9 mouse cellular contexts compared by ENCODE assay signal in genomic region chr4:46545498-46545897, GRCm38 (mm10). TPM values are rescaled to one million over a fixed set of nuclear protein-coding genes. Genes with fewer than 3 reads are reported as not detected.
DNase-seq lines count a peak whose midpoint lies in the region; ATAC-seq and TF ChIP-seq lines count a peak whose summit lies in the region.
"Had no signal": no experiment of that assay in that cellular context is flagged by ENCODE, and none has a peak within 500 bp of the region (broad histone marks: within the 10 kb centered on the region; RNA-seq: fewer than 3 reads in every experiment).

No protein-coding gene starts in this region.

- peak; percentile 77 for ATAC-seq in lung, embryonic 16.5 days (ENCODE audit: low read depth)
- ATAC-seq in forebrain, embryonic 13.5 days, result no peak
- ATAC-seq: forebrain, embryonic 16.5 days had no signal

- 0 out of 2 replicates have a peak, but pooled peaks have one; percentile 29 for TF ChIP-seq EP300 in ES-Bruce4 (IDR thresholded peaks at IDR 0.05; ENCODE audit: insufficient read depth, low read depth, low read length)

- H3K9me3 ChIP-seq in ES-Bruce4 (replicated peaks; ENCODE audit: control insufficient read depth, insufficient read depth, low read length, poor library complexity, severe bottlenecking), result no peaks in the 10 kb centered on the region
- H3K9me3 ChIP-seq in lung, embryonic 16.5 days (ENCODE audit: control insufficient read depth, low read length), result no peaks in the 10 kb centered on the region
- no peaks in the 10 kb centered on the region; the same call in 1 of the 2 replicates for H3K9me3 ChIP-seq in forebrain, embryonic 13.5 days (replicated peaks)

- 11% methylated on average over 9 of the region's 9 CpGs for WGBS in lung, embryonic 16.5 days
- 11% methylated on average over 9 of the region's 9 CpGs for WGBS in forebrain, embryonic 13.5 days

- no peak overlapping the region for H3K9ac ChIP-seq in ES-Bruce4 (ENCODE audit: low read depth, poor library complexity, severe bottlenecking)
- no peak overlapping the region for H3K9ac ChIP-seq in lung, embryonic 16.5 days (ENCODE audit: low read length)
- no peak overlapping the region for H3K9ac ChIP-seq in forebrain, embryonic 13.5 days

- TF ChIP-seq CTCF in ES-Bruce4 (IDR thresholded peaks at IDR 0.05; ENCODE audit: low read depth, low read length), result peak; percentile 43

- no peaks in the 10 kb centered on the region for H3K27me3 ChIP-seq in ES-Bruce4 (ENCODE audit: control insufficient read depth, insufficient read depth, low read length, poor library complexity, severe bottlenecking)
- H3K27me3 ChIP-seq in lung, embryonic 16.5 days (ENCODE audit: control insufficient read depth, insufficient read depth, low read depth, low read length), result no peaks in the 10 kb centered on the region
- no peaks in the 10 kb centered on the region for H3K27me3 ChIP-seq in forebrain, embryonic 13.5 days

- no peak overlapping the region for H3K4me3 ChIP-seq in ES-Bruce4 (ENCODE audit: low read depth, low read length)
- H3K4me3 ChIP-seq in lung, embryonic 16.5 days (ENCODE audit: low read length), result no peak overlapping the region
- no peak overlapping the region for H3K4me3 ChIP-seq in forebrain, embryonic 13.5 days

- peak; percentile 23 for DNase-seq in R1 (ENCODE audit: low read depth, low spot score)
- DNase-seq in kidney, adult 18-20 months, result peak; percentile 21
- DNase-seq in thymus, postnatal 10 days (ENCODE audit: low spot score in 2 of 2), result no peak
- DNase-seq in retina, postnatal 1 day, result no peak
- DNase-seq: thymus, postnatal 25 days had no signal

- H3K27ac ChIP-seq in ES-Bruce4 (ENCODE audit: insufficient read depth, low read length), result no peak overlapping the region
- H3K27ac ChIP-seq in lung, embryonic 16.5 days (ENCODE audit: low read length), result no peak overlapping the region
- no peak overlapping the region for H3K27ac ChIP-seq in forebrain, embryonic 13.5 days

- no peaks in the 10 kb centered on the region for H3K4me1 ChIP-seq in ES-Bruce4 (ENCODE audit: control insufficient read depth, insufficient read depth, low read length)
- H3K4me1 ChIP-seq in lung, embryonic 16.5 days (replicated peaks; ENCODE audit: control insufficient read depth, insufficient read depth, low read length), result no peaks in the 10 kb centered on the region
- 0 out of 2 replicates have a peak, but pooled peaks cover 7% of the 10 kb centered on the region for H3K4me1 ChIP-seq in forebrain, embryonic 13.5 days

- no peak for TF ChIP-seq POLR2A in ES-Bruce4 (IDR thresholded peaks at IDR 0.05; ENCODE audit: insufficient read depth, low read length)

- H3K36me3 ChIP-seq in ES-Bruce4 (ENCODE audit: control insufficient read depth, insufficient read depth, low read length, poor library complexity, severe bottlenecking), result no peaks in the 10 kb centered on the region
- no peaks in the 10 kb centered on the region for H3K36me3 ChIP-seq in lung, embryonic 16.5 days (ENCODE audit: control insufficient read depth, insufficient read depth, low read length)
- no peaks in the 10 kb centered on the region for H3K36me3 ChIP-seq in forebrain, embryonic 13.5 days (ENCODE audit: poor library complexity, severe bottlenecking)

- H3K4me2 ChIP-seq in lung, embryonic 16.5 days (ENCODE audit: low read depth, low read length), result no peak overlapping the region
- no peak overlapping the region for H3K4me2 ChIP-seq in forebrain, embryonic 13.5 days

RNA-seq across cellular contexts. Expression of gene Trim14, which starts 9.6 kb away (rescaled TPM):
- 3.5 and 5.7 TPM in 2 replicates for polyA plus RNA-seq in ES-Bruce4 (2011; ENCODE audit: insufficient read depth, insufficient read length, low read depth, missing spikeins)
- 3.4 and 4.2 TPM in 2 replicates for polyA plus RNA-seq in lung, embryonic 16.5 days (2015; fragmentation: Nextera tagmentation; extraction: Ambion mirVana)
- 0.30 and 0.43 TPM in 2 replicates for polyA plus RNA-seq in forebrain, embryonic 13.5 days (2015; fragmentation: Nextera tagmentation; extraction: Ambion mirVana)

RNA-seq across cellular contexts. Expression of gene Nans, which starts 56.5 kb away (rescaled TPM):
- 103 TPM in 2 replicates for polyA plus RNA-seq in ES-Bruce4 (2011; ENCODE audit: insufficient read depth, insufficient read length, low read depth, missing spikeins)
- 75.8 and 77.0 TPM in 2 replicates for polyA plus RNA-seq in lung, embryonic 16.5 days (2015; fragmentation: Nextera tagmentation; extraction: Ambion mirVana)
- 71.0 and 74.0 TPM in 2 replicates for polyA plus RNA-seq in forebrain, embryonic 13.5 days (2015; fragmentation: Nextera tagmentation; extraction: Ambion mirVana)

RNA-seq across cellular contexts. Expression of gene Coro2a, which starts 56.5 kb away (rescaled TPM):
- polyA plus RNA-seq in ES-Bruce4 (2011; ENCODE audit: insufficient read depth, insufficient read length, low read depth, missing spikeins), result 13.1 and 14.6 TPM in 2 replicates
- 5.2 TPM in 2 replicates for polyA plus RNA-seq in lung, embryonic 16.5 days (2015; fragmentation: Nextera tagmentation; extraction: Ambion mirVana)
- polyA plus RNA-seq in forebrain, embryonic 13.5 days (2015; fragmentation: Nextera tagmentation; extraction: Ambion mirVana), result 1.8 TPM in 2 replicates

Comparison
In these comparisons a context has a peak if more than half of its experiments do, and no peak if none do; other contexts are left out.
1. DNase-seq: peak in R1 (single experiment) and kidney, adult 18-20 months (single experiment); none in thymus, postnatal 10 days (0 of 2) and retina, postnatal 1 day (single experiment).